Mouse (Mus musculus) liver, postnatal 0 days (tissue): ENCODE data around the gene Tmem35b.

Experiments
- CTCF ChIP-seq: sonication (generic); IDR thresholded peaks from 2 replicates; pipeline ENCODE4 v1.5.1; 2016; ENCODE audit warnings: antibody characterized with exemption, low read depth
- EP300 ChIP-seq: IDR thresholded peaks from 2 replicates; pipeline ENCODE4 v1.6.1; 2016; ENCODE audit warnings: antibody characterized with exemption, low read depth, mild to moderate bottlenecking

- TF ChIP-seq CTCF, result no peak
- no peak for TF ChIP-seq EP300
These were observed 50.8 kb downstream of the Tmem35b start for GRCm38 (mm10) chr4:127174075-127174899.
